Mouse (Mus musculus): ENCODE data around the gene Hydin. TPM values are rescaled to one million over a fixed set of nuclear protein-coding genes. Genes with fewer than 3 reads are reported as not detected.
"Not testable (repeated sequence)": the region's sequence is repeated elsewhere in the genome, so short reads cannot be mapped to it uniquely, and the experiment has no call there.

Hydin gene
- total and polyA plus RNA-seq, 3 experiments: 0.09 to 0.17 (median 0.10) TPM

DNA sequence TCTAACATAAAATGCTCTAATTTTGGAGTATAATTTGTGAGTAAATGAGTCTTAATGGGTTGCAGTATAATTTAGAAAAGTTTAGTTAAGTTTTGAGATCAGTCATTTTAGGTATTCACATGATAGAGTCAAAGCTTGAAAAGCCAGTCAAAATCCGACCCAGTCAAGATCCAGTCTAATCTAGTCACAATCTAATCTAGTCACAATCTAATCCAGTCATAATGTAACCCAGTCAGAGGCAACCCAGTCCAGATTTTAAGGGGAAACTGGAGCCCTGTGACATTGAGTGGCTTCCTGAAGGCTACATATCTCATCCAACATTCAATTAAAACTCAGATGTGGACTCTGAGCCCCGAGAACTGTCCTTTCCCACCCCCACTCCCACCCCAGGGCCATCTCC, 72.7 kb downstream of the Hydin start:
- DNase-seq: no peak

DNA sequence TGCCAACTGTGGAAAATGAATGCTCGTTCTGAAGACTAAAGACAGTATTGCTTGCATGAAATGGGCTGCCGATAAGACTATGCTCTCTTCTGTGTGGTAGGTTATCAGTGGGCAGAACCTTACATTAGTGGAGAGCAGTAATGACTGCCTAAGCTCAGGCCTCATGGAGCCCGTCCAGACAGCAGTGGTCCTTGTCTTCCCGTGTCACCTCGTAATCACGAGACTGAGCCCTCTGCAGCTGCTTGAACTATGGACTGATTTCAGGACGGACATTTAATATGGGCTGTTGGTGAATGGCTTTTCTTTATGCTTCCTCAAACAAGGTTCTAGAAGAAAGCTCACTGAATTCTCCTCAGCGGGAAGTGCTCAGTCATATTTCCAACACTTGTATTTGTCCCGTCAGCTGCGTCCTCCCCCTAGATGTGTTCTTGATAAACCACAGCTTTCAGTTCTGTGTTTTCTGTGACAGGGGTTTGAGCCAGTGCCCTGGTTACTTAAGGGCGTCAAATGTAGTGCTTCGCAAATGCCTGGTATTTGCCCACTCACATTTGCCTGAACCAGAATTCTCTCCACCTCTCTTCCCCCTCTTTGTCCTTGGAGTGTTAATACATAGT, 73.4 kb downstream of the Hydin start:
- no peak for DNase-seq

DNA sequence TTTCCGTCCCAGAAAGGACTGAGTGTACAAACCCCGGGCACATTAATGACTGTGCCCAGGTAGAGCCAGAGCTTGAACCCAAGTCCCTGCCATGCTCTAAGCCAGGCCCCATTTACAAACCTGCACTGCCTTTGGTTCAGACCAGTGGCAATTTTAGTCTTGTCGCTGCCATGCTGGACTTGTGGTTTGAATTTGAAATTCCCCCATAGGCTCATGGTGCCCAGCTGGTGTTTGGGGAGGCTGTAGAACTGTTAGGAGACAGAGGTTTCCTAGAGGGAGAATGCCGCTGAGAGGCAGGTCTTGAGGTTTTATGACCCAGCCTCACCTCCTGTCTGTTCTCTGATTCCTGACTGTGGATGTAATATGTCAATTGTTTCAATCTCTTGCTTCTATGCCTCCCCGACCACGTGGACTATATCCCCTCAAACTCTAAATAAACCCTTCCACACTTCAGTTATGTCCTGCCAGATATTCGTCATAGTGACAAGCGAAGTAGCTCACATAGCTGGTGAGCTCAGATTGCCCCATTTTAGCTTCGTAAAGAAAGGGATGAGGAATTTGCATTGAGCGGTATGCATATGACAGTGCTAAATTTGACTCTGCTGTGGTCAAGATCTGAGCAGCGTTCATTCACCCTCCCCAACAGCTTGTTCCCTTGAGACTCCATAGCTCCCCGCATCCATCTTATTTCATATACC, 79.1 kb downstream of the Hydin start:
- no peak for DNase-seq

- no peak for DNase-seq
Observed at GRCm38 (mm10) chr8:110346915-110347314, 80.1 kb downstream of the Hydin start.

- no peak for DNase-seq
Observed at GRCm38 (mm10) chr8:110350725-110351124, 83.9 kb downstream of the Hydin start.

- no peak for DNase-seq
Observed at GRCm38 (mm10) chr8:110351909-110352308, 85.1 kb downstream of the Hydin start.

DNA sequence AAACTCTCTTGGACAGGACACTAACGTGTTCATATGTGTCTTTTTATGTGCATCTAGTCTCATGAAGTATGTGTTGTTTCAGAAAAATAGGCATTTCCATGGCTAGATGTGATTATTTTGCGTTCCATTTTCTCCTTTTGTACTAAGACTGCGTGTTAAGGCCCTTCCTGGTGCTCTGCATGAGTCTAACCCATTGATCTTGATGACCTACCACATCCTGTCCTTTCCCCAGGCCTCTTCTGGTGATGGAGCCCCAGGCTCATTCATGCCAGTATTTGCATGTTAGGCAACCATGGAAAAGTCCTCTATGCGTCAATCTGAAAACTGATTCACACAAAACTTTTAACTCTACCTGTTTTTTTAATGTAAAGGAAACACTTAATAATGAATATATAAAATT, 96.2 kb downstream of the Hydin start:
- DNase-seq: no peak

GRCm38 (mm10) chr8:110372836-110373235, 106.1 kb downstream of the Hydin start:
- DNase-seq: peak; percentile 86

GRCm38 (mm10) chr8:110373695-110374094, 106.9 kb downstream of the Hydin start:
- DNase-seq: no peak

- DNase-seq: no peak
Observed at GRCm38 (mm10) chr8:110382751-110383150, 116.0 kb downstream of the Hydin start.

GRCm38 (mm10) chr8:110384632-110385031, 117.9 kb downstream of the Hydin start:
- not testable (repeated sequence) for DNase-seq

DNA sequence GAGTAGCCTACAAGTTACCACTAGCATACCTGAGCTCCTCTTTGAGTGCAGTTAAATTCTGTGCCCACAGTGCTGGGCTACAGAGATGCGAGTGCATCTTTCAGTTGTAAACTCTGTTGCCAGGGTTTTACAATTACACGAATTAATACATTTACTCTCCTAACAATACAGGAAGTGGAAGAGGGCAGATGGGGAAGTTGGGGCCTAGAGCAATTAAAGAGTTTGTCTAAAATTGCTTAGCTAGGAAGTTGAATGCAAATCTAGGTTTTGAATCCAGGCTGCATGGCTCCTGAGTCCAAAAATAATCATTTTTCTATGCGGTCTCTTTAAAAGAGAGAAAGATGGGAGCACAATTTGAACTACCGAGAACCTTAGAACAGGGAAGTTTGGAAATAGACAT, 128.9 kb downstream of the Hydin start:
- no peak for DNase-seq

- peak; percentile 65 for DNase-seq
Observed at GRCm38 (mm10) chr8:110400536-110400935, 133.8 kb downstream of the Hydin start.

DNA sequence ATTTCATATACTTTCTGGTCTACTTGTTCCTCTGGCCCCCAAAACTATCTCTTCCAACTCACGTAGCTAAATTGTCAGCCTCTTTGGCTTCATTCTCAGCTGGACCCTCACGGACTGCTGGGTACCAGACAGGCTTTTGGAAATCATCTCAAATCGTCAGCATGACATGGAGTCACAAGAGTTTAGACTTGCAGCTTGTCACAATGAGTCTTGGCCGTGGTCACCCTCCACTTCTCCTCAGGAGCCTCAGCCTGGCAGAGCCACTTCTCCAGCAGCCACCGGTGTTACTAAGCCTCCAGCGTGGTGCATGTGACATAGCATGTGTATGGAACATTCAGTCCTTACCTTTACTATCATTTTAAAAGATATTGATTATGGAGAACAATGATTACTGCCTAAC, 135.5 kb downstream of the Hydin start:
- no peak for DNase-seq

- no peak for DNase-seq
Observed at GRCm38 (mm10) chr8:110404516-110404915, 137.7 kb downstream of the Hydin start.

DNA sequence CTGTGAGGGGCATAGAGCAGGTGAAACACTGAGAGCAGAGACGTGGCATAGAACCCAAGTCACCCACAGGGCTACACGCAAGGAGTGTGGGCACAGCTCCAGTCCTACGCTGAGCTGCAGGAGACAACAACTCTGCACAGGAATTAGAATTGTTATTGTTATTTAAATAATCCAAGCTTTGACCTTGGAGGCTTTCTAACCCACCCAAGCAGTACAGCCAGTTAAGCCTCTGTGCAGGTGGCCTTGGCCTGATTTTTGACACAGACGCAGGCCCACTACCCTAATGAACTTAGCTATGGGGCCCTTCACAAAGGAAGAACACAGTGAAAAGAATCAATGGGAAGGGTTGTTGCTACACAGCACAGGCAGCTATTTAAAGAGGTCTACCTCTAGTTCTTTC, 148.3 kb downstream of the Hydin start:
- no peak for DNase-seq

DNA sequence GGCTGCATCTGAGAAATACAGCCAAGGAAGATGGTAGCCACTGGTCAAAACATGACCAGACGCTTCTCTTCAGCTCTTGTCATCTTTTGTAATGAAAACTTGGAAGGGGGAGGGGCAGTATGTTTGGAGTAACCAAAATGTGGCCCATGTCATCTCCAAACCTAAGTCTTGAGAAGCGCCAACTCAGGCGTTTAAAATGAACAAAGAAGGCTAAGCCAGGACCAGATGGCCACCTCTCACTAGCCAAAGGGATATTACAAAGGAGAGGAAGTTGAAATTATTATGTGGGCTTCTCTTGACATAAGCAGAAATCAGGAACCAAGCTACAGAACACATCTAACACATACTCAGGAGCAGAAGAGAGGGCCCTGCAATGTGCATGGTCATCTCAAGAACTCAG, 150.2 kb downstream of the Hydin start:
- DNase-seq: no peak

DNA sequence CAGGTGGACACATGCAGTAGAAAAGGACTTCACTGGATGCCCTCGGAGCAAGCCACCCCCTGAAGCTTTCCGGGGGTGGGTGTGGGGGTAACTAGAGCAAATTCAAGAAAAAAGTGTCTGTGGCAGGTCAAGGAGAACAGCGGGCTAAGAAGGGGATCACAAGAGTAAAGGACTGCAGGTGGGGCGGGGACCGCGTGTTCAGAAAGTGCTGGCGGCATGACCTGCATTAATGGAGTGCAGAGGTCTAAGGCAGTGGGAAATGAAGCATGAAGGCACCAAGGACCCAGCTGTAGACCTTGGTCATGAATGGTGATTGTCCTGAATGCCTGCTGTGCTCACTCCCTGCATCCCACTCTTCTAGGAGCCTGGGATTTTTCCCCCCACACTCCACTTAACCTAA, 151.0 kb downstream of the Hydin start:
- no peak for DNase-seq

DNA sequence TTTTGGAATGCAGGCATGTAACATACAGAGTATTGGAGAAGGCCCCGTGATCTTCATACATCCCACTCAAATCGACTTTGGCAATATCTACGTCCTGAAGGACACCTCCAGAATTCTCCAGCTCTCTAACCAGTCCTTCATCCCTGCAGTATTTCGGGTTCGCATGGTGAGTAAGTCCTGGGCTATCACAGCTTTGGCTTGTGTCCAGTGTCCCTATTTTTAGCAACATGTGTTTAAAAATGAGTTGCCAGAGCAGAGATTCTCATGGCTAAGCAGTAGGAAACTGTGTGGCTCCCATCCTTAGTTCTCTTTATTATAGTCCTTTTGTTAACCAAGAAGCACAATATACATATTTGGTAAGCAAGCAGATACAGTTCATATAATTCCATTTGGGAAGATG, 152.9 kb downstream of the Hydin start:
- DNase-seq: peak; percentile 68

DNA sequence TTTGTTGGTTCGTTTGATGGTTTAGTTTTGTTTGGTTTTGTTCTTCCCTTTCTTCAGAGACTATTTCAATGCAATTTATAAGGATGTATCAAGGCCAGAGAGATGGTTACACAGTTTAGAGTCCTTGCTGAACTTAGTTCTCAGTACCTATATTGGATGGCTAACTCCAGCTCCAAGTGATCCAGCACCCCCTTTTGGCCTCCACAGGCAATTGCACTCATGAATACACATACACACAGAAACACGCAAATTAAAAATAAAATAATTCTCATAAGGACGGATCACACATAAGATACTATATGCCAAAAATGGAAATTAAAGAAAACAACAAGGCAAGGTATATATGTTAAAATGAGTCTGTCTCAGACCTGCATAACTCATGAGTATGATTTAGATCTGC, 153.4 kb downstream of the Hydin start:
- DNase-seq: no peak

GRCm38 (mm10) chr8:110424146-110424545, 157.4 kb downstream of the Hydin start:
- peak; percentile 62 for DNase-seq

DNA sequence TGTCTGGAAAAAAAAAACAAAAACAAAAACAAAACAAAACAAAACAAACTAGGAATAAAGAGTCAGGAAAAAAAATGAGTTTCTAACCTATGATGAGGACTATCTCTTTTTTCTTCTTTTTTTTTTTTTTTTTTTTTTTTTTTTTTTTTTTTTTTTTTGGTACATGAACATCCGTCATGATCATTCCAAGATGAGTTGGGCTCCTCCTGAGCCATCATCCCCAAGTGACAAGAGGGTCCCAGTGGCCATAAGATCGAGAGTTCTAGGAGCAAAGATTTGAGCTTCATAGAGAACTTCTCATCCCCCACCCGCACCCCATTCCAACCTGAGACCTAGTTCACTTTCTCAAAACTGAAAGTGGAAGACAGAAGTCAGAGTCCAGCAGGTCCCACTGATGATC, 164.6 kb downstream of the Hydin start:
- no peak for DNase-seq

GRCm38 (mm10) chr8:110440528-110440927, 173.8 kb downstream of the Hydin start:
- DNase-seq: no peak

DNA sequence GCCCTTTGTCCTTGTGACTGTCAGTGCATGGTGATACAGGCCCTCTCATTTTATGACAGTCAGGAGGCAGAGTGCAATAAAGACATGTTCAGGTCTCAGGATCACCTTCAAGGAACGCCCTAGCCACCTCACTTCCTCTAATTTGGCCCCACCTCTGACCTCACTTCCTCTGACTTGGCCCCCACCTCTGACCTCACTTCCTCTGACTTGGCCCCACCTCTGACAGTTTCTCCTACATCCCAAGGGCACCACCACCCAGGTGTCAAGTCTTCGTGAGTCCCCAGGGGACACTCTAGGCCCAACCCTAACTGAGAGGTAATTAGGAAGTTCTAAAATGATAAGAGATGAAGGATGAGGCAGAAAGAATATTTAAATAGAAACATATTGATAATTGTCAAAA, 177.5 kb downstream of the Hydin start:
- DNase-seq: no peak
